Mouse (Mus musculus): ENCODE measurements around the gene Dll4. TPM values are rescaled to one million over a fixed set of nuclear protein-coding genes. Genes with fewer than 3 reads are reported as not detected.

Dll4 gene
- total RNA-seq, 2 experiments from 2014 or later: 2.3 to 2.4 TPM

DNA sequence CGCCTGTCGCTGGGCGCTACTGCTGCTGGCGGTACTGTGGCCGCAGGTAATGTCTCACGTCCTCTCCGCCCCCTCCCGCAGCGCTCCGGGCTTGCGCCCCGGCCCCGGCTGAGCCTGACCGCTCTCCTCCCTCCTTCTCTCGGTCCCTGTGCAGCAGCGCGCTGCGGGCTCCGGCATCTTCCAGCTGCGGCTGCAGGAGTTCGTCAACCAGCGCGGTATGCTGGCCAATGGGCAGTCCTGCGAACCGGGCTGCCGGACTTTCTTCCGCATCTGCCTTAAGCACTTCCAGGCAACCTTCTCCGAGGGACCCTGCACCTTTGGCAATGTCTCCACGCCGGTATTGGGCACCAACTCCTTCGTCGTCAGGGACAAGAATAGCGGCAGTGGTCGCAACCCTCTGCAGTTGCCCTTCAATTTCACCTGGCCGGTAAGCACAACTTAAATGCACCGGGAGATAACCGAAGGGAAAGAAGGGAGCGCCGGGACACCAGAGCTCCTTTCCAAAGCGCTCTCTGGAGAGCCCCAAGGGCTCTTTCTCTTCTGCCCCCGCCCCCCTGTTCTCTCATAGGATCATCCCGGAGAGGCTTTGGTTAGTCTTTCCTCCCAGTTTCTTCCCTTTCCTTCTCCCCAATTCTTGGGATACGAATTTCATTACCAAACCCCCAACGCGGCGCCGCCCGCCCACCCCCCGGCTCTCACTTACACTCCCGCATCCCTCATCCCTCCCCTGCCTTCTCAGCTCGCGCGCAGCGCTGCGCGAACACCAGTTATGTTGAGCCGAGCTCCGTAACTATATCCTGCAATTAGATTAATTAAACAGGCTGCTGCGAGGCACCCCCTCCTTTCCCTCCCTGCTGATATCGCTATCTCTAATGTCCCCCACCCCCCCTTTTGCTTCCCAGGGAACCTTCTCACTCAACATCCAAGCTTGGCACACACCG lies 847 bp downstream of the Dll4 start:
- DNase-seq (ENCODE audit: extremely low spot score in 1 of 2, low spot score in 2 of 2): no peak
- intact Hi-C loops (cut with DNase I): no loop called here
- Histone ChIP-seq H3K4me3 (peak overlapping the region; percentile 50), H3K27ac (peak overlapping the region; percentile 44; the same call in 1 of the 2 replicates)
- no peak for TF ChIP-seq CTCF (IDR thresholded peaks at IDR 0.05)

DNA sequence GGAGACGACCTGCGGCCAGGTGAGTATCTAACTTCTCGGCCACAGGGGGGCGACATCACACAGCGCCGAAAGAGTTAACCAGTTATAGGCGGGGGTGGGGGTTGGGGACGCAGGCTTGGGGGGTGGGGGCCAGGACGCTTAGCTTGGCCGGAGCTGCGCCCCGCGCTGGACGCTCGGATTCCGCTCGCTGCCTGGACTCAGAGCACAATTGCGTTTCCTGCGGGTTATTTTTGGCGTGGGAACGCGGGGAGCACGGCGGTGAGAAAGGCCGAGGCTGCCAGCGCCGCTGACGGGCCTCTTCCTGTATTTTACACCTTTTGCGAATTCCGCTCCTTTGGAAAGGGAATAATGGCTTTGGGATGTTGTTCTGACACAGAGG lies 1.5 kb downstream of the Dll4 start:
- TF ChIP-seq CTCF (IDR thresholded peaks at IDR 0.05): peak; percentile 52
- DNase-seq (ENCODE audit: extremely low spot score in 1 of 2, low spot score in 2 of 2): peak in 1 of 2 experiments; percentile 31
- intact Hi-C loops (cut with DNase I): no loop called here

DNA sequence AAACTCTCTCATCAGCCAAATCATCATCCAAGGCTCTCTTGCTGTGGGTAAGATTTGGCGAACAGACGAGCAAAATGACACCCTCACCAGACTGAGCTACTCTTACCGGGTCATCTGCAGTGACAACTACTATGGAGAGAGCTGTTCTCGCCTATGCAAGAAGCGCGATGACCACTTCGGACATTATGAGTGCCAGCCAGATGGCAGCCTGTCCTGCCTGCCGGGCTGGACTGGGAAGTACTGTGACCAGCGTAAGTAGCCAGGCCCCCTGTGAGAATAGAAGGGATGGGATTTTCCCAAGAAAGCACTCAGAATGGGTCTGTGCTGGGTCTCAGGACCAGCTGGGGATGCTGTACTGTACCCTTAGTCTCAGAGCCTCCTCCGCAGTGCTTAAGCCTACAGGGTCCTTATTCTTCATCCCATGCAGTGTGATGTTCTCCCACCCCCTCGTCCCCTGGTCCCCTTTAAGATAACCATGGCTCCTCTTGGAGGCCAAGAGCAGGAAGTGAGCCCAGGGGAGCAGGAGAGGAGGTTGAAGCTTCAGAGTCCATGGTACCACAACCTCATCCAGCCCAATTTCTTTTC lies 2.5 kb downstream of the Dll4 start:
- intact Hi-C loops (cut with DNase I): no loop called here
- peak overlapping the region; percentile 50; the same call in 1 of the 2 replicates for H3K4me3 ChIP-seq
- DNase-seq (ENCODE audit: extremely low spot score in 1 of 2, low spot score in 2 of 2): no peak
- H3K27ac ChIP-seq: no peak overlapping the region
- TF ChIP-seq CTCF (IDR thresholded peaks at IDR 0.05): no peak

More for the DNA sequence above, 1.5 kb downstream of the Dll4 start:
- 0 out of 2 replicates have a peak overlapping the region, but pooled peaks have one; percentile 44 for H3K27ac ChIP-seq
- H3K4me3 ChIP-seq: peak overlapping the region; percentile 50

DNA sequence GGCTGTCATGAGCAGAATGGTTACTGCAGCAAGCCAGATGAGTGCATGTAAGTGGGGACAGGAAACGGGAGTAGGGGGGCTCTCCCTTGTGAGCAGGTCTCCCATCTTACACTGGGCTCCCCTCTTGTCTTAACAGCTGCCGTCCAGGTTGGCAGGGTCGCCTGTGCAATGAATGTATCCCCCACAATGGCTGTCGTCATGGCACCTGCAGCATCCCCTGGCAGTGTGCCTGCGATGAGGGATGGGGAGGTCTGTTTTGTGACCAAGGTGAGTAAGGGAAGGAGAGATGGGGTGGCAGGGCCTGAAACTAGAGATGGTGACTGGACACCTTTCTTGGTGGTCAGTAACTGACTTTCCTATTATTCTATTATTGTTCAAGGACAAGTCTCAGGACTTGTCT lies 3.0 kb downstream of the Dll4 start:
- intact Hi-C loops (cut with DNase I): no loop called here
- TF ChIP-seq CTCF (IDR thresholded peaks at IDR 0.05): no peak
- H3K27ac ChIP-seq: no peak overlapping the region
- no peak overlapping the region; the same call in 1 of the 2 replicates for H3K4me3 ChIP-seq
- no peak for DNase-seq (ENCODE audit: extremely low spot score in 1 of 2, low spot score in 2 of 2)

DNA sequence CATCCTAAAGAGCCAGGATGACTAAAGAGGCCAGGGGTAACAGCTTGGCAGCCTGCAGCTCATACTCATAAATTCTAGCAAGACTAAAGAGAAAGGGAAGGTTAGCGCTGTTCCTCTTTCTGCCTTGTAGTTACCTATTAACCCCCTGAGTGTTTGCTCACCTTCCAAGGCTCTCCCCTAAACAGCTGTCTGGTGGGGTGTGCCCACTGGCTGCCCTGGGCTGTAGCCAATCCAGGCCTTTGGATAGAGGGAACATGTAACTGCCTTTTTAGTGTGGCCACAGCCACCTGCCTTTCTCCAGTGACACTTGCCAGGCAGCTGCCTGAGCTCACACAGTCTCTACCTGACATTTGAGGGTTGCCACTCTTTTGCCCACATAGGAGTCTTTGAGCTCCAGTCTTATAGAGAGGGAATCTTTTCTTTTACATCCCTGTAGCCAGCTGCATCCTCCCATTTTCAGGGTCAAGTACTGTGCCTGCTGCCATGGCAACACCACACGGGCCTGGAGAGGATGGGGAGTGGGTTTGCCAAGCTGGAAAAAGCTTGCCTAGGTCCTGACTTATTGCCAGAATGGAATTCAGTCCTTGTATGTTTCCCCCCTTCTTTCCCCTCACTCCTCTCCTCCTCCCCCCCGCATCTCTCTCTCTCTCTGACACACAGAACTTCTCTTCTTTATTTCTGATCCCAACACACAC lies 3.7 kb downstream of the Dll4 start:
- TF ChIP-seq CTCF (IDR thresholded peaks at IDR 0.05): no peak
- intact Hi-C loops (cut with DNase I): no loop called here
- DNase-seq (ENCODE audit: extremely low spot score in 1 of 2, low spot score in 2 of 2): no peak
- H3K27ac ChIP-seq: no peak overlapping the region
- no peak overlapping the region for H3K4me3 ChIP-seq

DNA sequence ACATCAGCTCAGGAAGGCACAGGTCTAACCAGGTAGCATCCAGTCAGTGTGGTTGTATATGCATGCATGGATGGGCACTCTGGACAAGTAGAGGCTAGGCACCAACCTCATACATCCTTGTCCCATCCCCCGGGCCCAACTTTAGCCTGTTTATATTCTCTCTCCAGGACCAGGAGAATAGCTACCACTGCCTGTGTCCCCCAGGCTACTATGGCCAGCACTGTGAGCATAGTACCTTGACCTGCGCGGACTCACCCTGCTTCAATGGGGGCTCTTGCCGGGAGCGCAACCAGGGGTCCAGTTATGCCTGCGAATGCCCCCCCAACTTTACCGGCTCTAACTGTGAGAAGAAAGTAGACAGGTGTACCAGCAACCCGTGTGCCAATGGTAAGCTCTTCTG lies 5.2 kb downstream of the Dll4 start:
- no peak overlapping the region for H3K27ac ChIP-seq
- intact Hi-C loops (cut with DNase I): no loop called here
- TF ChIP-seq CTCF (IDR thresholded peaks at IDR 0.05): no peak
- DNase-seq (ENCODE audit: extremely low spot score in 1 of 2, low spot score in 2 of 2): no peak
- H3K4me3 ChIP-seq: no peak overlapping the region

DNA sequence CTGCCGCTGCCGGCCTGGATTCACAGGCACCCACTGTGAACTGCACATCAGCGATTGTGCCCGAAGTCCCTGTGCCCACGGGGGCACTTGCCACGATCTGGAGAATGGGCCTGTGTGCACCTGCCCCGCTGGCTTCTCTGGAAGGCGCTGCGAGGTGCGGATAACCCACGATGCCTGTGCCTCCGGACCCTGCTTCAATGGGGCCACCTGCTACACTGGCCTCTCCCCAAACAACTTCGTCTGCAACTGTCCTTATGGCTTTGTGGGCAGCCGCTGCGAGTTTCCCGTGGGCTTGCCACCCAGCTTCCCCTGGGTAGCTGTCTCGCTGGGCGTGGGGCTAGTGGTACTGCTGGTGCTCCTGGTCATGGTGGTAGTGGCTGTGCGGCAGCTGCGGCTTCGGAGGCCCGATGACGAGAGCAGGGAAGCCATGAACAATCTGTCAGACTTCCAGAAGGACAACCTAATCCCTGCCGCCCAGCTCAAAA lies 6.6 kb downstream of the Dll4 start:
- TF ChIP-seq CTCF (IDR thresholded peaks at IDR 0.05): no peak
- Histone ChIP-seq H3K4me3 (no peak overlapping the region), H3K27ac (no peak overlapping the region)
- DNase-seq (ENCODE audit: extremely low spot score in 1 of 2, low spot score in 2 of 2): no peak
- intact Hi-C loops (cut with DNase I): no loop called here

DNA sequence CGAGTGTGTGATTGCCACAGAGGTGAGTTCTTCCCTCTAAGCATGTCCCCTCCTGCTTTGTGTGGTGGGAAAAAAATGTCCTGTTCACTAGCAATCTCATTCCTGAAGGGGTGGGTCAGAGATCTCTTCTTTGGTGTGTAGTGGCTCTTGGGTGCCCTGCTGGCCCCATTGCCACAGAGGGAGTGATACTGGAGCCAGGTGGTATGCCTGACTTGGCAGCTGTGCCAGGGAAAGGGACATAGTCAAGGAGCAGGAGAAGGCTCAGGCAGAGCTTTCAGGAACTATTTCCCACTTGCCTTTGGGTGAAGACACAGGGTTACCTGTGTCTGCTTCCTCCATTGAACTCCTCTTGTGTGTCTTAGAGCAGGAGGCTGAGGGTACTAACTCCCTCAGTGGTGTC lies 8.6 kb downstream of the Dll4 start:
- no peak for DNase-seq (ENCODE audit: extremely low spot score in 1 of 2, low spot score in 2 of 2)
- intact Hi-C loops (cut with DNase I): no loop called here
- H3K27ac ChIP-seq: no peak overlapping the region
- no peak overlapping the region for H3K4me3 ChIP-seq
- TF ChIP-seq CTCF (IDR thresholded peaks at IDR 0.05): no peak

DNA sequence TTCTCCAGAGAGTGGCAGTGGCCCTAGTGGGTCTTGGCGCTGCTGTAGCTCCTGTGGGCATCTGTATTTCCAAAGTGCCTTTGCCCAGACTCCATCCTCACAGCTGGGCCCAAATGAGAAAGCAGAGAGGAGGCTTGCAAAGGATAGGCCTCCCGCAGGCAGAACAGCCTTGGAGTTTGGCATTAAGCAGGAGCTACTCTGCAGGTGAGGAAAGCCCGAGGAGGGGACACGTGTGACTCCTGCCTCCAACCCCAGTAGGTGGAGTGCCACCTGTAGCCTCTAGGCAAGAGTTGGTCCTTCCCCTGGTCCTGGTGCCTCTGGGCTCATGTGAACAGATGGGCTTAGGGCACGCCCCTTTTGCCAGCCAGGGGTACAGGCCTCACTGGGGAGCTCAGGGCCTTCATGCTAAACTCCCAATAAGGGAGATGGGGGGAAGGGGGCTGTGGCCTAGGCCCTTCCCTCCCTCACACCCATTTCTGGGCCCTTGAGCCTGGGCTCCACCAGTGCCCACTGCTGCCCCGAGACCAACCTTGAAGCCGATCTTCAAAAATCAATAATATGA lies 9.5 kb downstream of the Dll4 start:
- no peak overlapping the region for H3K4me3 ChIP-seq
- no peak for TF ChIP-seq CTCF (IDR thresholded peaks at IDR 0.05)
- no peak for DNase-seq (ENCODE audit: extremely low spot score in 1 of 2, low spot score in 2 of 2)
- intact Hi-C loops (cut with DNase I): no loop called here
- H3K27ac ChIP-seq: no peak overlapping the region

DNA sequence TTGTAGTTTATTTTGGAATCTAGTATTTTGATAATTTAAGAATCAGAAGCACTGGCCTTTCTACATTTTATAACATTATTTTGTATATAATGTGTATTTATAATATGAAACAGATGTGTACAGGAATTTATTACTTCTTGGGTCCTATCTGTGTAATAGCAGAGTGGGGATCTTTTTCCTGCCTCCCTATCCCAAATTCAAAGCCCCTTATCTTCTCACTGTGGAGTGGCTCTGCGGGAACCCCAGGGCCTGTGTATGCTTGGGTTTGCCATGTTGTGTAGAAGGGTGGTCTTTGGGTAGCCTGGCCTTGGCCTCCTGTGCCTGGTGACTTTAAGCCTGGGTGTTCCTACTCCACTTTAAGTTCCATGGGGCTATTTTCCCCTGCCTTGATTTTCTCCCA lies 10.0 kb downstream of the Dll4 start:
- H3K4me3 ChIP-seq: no peak overlapping the region
- TF ChIP-seq CTCF (IDR thresholded peaks at IDR 0.05): no peak
- intact Hi-C loops (cut with DNase I): no loop called here
- DNase-seq (ENCODE audit: extremely low spot score in 1 of 2, low spot score in 2 of 2): no peak
- no peak overlapping the region for H3K27ac ChIP-seq

DNA sequence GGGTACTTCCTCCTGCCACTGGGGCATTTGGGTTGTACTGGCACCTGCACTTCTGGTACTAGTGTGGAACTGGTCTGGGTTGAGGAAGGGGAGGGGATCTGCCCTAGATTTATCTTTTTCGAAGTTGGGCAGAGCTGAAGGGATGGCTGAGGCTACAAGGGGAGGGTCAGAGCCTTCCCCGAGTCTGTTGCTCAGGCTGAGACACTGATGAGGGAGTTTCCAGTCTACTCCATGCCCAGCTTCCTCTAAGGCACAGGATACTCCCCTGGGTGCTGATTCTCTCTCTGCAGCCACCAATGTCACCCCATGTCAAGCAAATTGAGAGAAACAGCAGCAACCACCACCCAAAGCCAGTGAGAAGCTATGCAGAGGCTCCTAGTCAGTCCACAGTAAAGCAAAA lies 10.4 kb downstream of the Dll4 start:
- intact Hi-C loops (cut with DNase I): no loop called here
- Histone ChIP-seq H3K27ac (no peak overlapping the region), H3K4me3 (no peak overlapping the region)
- no peak for DNase-seq (ENCODE audit: extremely low spot score in 1 of 2, low spot score in 2 of 2)
- no peak for TF ChIP-seq CTCF (IDR thresholded peaks at IDR 0.05)

Measured in left cerebral cortex, adult 2 months (tissue).